Mouse (Mus musculus) MEL (cell line): ENCODE measurements around the gene Gm20388. TPM values are rescaled to one million over a fixed set of nuclear protein-coding genes. Genes with fewer than 3 reads are reported as not detected.

Experiments
- DNase-seq: peaks from one replicate; pipeline ENCODE4 v3.0.0; 2011; ENCODE audit warnings: low read depth, low spot score
- H3K27ac ChIP-seq: 2 replicates; pipeline ENCODE4 v1.5.1; 2012; ENCODE audit warnings: low read depth, mild to moderate bottlenecking, control low read depth, low read length, moderate library complexity; ENCODE audit not compliant: control insufficient read depth
- H3K27me3 ChIP-seq, 2 experiments: fragments of 150-350 bp in 1 of 2; sonication (generic) in 1 of 2; 2 replicates each; pipeline ENCODE4 v1.6.1; 2012; ENCODE audit warnings: low read length in 2 of 2, mild to moderate bottlenecking in 2 of 2, improper control_type of control experiment in 1 of 2, moderate library complexity in 1 of 2; ENCODE audit not compliant: insufficient read depth in 2 of 2, control insufficient read depth in 1 of 2
- H3K36me3 ChIP-seq, 2 experiments: 2 replicates each; pipeline ENCODE4 v1.6.1; 2012 to 2014; ENCODE audit warnings: low read length in 2 of 2, improper control_type of control experiment in 1 of 2, inconsistent platforms in 1 of 2, mild to moderate bottlenecking in 1 of 2; ENCODE audit not compliant: insufficient read depth in 2 of 2, control insufficient read depth in 1 of 2
- H3K4me1 ChIP-seq, 2 experiments: fragments of 150-350 bp in 1 of 2; sonication (generic) in 1 of 2; 2 replicates each; pipeline ENCODE4 v1.6.1; 2012; ENCODE audit warnings: low read length in 2 of 2, improper control_type of control experiment in 1 of 2, mild to moderate bottlenecking in 1 of 2; ENCODE audit not compliant: insufficient read depth in 2 of 2, control insufficient read depth in 1 of 2
- H3K4me3 ChIP-seq, 2 experiments: fragments of 150-350 bp in 1 of 2; sonication (generic) in 1 of 2; 2 replicates each; pipeline ENCODE4 v1.5.1; 2012; ENCODE audit warnings: low read depth in 2 of 2, low read length in 2 of 2, mild to moderate bottlenecking in 2 of 2, moderate library complexity in 2 of 2, control low read depth in 1 of 2, improper control_type of control experiment in 1 of 2; ENCODE audit not compliant: control insufficient read depth in 1 of 2, insufficient read depth in 1 of 2
- H3K79me2 ChIP-seq: 2 replicates; pipeline ENCODE4 v1.6.1; 2012; ENCODE audit warnings: mild to moderate bottlenecking, low read length, moderate library complexity; ENCODE audit not compliant: control insufficient read depth, poor library complexity, insufficient read depth
- H3K9ac ChIP-seq: 2 replicates; pipeline ENCODE4 v1.6.1; 2012; ENCODE audit warnings: low read depth, mild to moderate bottlenecking, control low read depth, low read length, moderate library complexity; ENCODE audit not compliant: control insufficient read depth, poor library complexity, severe bottlenecking
- H3K9me3 ChIP-seq: fragments of 150-350 bp; sonication (generic); replicated peaks from 2 replicates; pipeline ENCODE4 v1.6.1; 2012; ENCODE audit warnings: mild to moderate bottlenecking, low read length, improper control_type of control experiment, moderate library complexity; ENCODE audit not compliant: insufficient read depth
- BHLHE40 ChIP-seq: IDR thresholded peaks from 2 replicates; pipeline ENCODE4 v1.6.1; 2012; ENCODE audit warnings: low read depth, mild to moderate bottlenecking, inconsistent platforms, low read length, improper control_type of control experiment, borderline replicate concordance
- CHD1 ChIP-seq: IDR thresholded peaks from 2 replicates; pipeline ENCODE4 v1.6.1; 2012; ENCODE audit warnings: low read depth, mild to moderate bottlenecking, inconsistent platforms, low read length, improper control_type of control experiment
- CTCF ChIP-seq, 3 experiments: IDR thresholded peaks in 2 of 3; conservative IDR thresholded peaks in 1 of 3; 2 replicates each; pipeline ENCODE4 v1.5.1; 2011 to 2012; ENCODE audit warnings: low read length in 3 of 3, low read depth in 2 of 3, mild to moderate bottlenecking in 2 of 3, improper control_type of control experiment in 1 of 3, inconsistent platforms in 1 of 3, mixed read lengths in 1 of 3, moderate library complexity in 1 of 3; ENCODE audit not compliant: control insufficient read depth in 1 of 3, insufficient read depth in 1 of 3, poor library complexity in 1 of 3, severe bottlenecking in 1 of 3
- ETS1 ChIP-seq: IDR thresholded peaks from 2 replicates; pipeline ENCODE4 v1.6.1; 2012; ENCODE audit warnings: low read depth, mild to moderate bottlenecking, inconsistent platforms, low read length, improper control_type of control experiment, moderate library complexity
- JUND ChIP-seq: IDR thresholded peaks from 2 replicates; pipeline ENCODE4 v1.6.1; 2011; ENCODE audit warnings: low read depth, mild to moderate bottlenecking, improper control_type of control experiment, low read length
- KAT2A ChIP-seq: conservative IDR thresholded peaks from 2 replicates; pipeline ENCODE4 v1.6.1; 2012; ENCODE audit warnings: low read depth, low read length, improper control_type of control experiment, inconsistent platforms
- MAZ ChIP-seq: IDR thresholded peaks from 2 replicates; pipeline ENCODE4 v1.6.1; 2012; ENCODE audit warnings: low read depth, mild to moderate bottlenecking, inconsistent platforms, low read length, improper control_type of control experiment
- MEF2A ChIP-seq: IDR thresholded peaks from 2 replicates; pipeline ENCODE4 v1.6.1; 2014; ENCODE audit warnings: low read depth, mild to moderate bottlenecking, inconsistent platforms, low read length, improper control_type of control experiment; ENCODE audit not compliant: poor library complexity, insufficient replicate concordance, severe bottlenecking; ENCODE audit errors: extremely low read depth
- MXI1 ChIP-seq: IDR thresholded peaks from 2 replicates; pipeline ENCODE4 v1.6.1; 2011; ENCODE audit warnings: mild to moderate bottlenecking, low read depth, low read length, improper control_type of control experiment
- POLR2AphosphoS5 ChIP-seq: IDR thresholded peaks from 2 replicates; pipeline ENCODE4 v1.6.1; 2012; ENCODE audit warnings: low read depth, borderline replicate concordance, mild to moderate bottlenecking, inconsistent platforms, low read length, moderate library complexity, mixed read lengths
- RAD21 ChIP-seq: IDR thresholded peaks from 2 replicates; pipeline ENCODE4 v1.6.1; 2011; ENCODE audit warnings: mild to moderate bottlenecking, low read depth, low read length, improper control_type of control experiment
- RCOR1 ChIP-seq: IDR thresholded peaks from 2 replicates; pipeline ENCODE4 v1.6.1; 2012; ENCODE audit warnings: low read depth, mild to moderate bottlenecking, inconsistent platforms, low read length, improper control_type of control experiment
- SIN3A ChIP-seq: IDR thresholded peaks from 2 replicates; pipeline ENCODE4 v1.6.1; 2012; ENCODE audit warnings: low read length, improper control_type of control experiment, inconsistent platforms
- SMC3 ChIP-seq: IDR thresholded peaks from 2 replicates; pipeline ENCODE4 v1.6.1; 2011; ENCODE audit warnings: low read depth, low read length, improper control_type of control experiment
- TAL1 ChIP-seq: IDR thresholded peaks from 2 replicates; pipeline ENCODE4 v1.6.1; 2012; ENCODE audit warnings: mild to moderate bottlenecking, inconsistent platforms, low read length, moderate library complexity, mixed read lengths
- TCF12 ChIP-seq: IDR thresholded peaks from 2 replicates; pipeline ENCODE4 v1.6.1; 2014; ENCODE audit warnings: low read depth, mild to moderate bottlenecking, inconsistent platforms, low read length, improper control_type of control experiment, moderate library complexity
- UBTF ChIP-seq: IDR thresholded peaks from 2 replicates; pipeline ENCODE4 v1.6.1; 2012; ENCODE audit warnings: low read depth, mild to moderate bottlenecking, inconsistent platforms, low read length, improper control_type of control experiment, moderate library complexity, borderline replicate concordance; ENCODE audit not compliant: insufficient read depth
- USF1 ChIP-seq: IDR thresholded peaks from 2 replicates; pipeline ENCODE4 v1.6.1; 2014; ENCODE audit warnings: low read depth, mild to moderate bottlenecking, inconsistent platforms, low read length, improper control_type of control experiment, moderate library complexity
- ZC3H11A ChIP-seq: IDR thresholded peaks from 2 replicates; pipeline ENCODE4 v1.6.1; 2012; ENCODE audit warnings: low read depth, mild to moderate bottlenecking, inconsistent platforms, low read length, improper control_type of control experiment
- ZMIZ1 ChIP-seq: IDR thresholded peaks from 2 replicates; pipeline ENCODE4 v1.6.1; 2012; ENCODE audit warnings: low read depth, mild to moderate bottlenecking, inconsistent platforms, low read length, improper control_type of control experiment, moderate library complexity
- ZNF384 ChIP-seq: IDR thresholded peaks from 2 replicates; pipeline ENCODE4 v1.6.1; 2012; ENCODE audit warnings: low read depth, mild to moderate bottlenecking, inconsistent platforms, low read length, improper control_type of control experiment
- polyA plus RNA-seq, 2 experiments: library from polyadenylated mRNA; stranded (reverse) in 1 of 2; unstranded in 1 of 2; fragments of >175 nt in 1 of 2; fragments of >200 nt in 1 of 2; gene quantifications; 2 replicates each; pipeline versions ENCODE4 v1.2.1 to v1.2.4; 2012; ENCODE audit warnings: low replicate concordance in 2 of 2, low read depth in 1 of 2; ENCODE audit not compliant: insufficient read length in 2 of 2, insufficient read depth in 1 of 2, missing spikeins in 1 of 2
- total RNA-seq: library from RNA; depleted of rRNA; stranded (reverse); fragments of 300-350 nt; gene quantifications from 2 replicates; pipeline ENCODE4 v1.2.3, GENCODE M21; 2012

The Gm20388 gene
- total and polyA plus RNA-seq, 3 experiments, result 11.1 to 17.8 TPM; not detected in 1

- H3K9me3 ChIP-seq, result no peaks in the 10 kb centered on the region
- H3K9ac ChIP-seq, result peak overlapping the region; percentile 89
- H3K27me3 ChIP-seq, result no peaks in the 10 kb centered on the region
- TF ChIP-seq SMC3 (peak; percentile 22; the same call in 1 of the 2 replicates), ZC3H11A (0 out of 2 replicates have a peak, but pooled peaks have one; percentile 8), BHLHE40 (peak; percentile 17; the same call in 1 of the 2 replicates), CTCF (IDR thresholded peaks at IDR 0.05 in 2 of 3, conservative IDR thresholded peaks at IDR 0.05 in 1 of 3; ENCODE audit: control insufficient read depth in 1 of 3, insufficient read depth in 1 of 3, low read depth in 2 of 3, low read length in 3 of 3, poor library complexity in 1 of 3, severe bottlenecking in 1 of 3) (peak; percentile 29 to 54 (median 44)), ETS1 (no peak), USF1 (peak; percentile 75)
- H3K36me3 ChIP-seq, result peaks cover 2 to 20% of the 10 kb centered on the region in 2 experiments; a peak in 2 of 4 replicates
- peaks cover 10 to 24% of the 10 kb centered on the region in 2 experiments for H3K4me1 ChIP-seq
- H3K79me2 ChIP-seq, result peaks cover 27% of the 10 kb centered on the region
- peak; percentile 83 for DNase-seq
- H3K27ac ChIP-seq, result no peak overlapping the region; the same call in 1 of the 2 replicates
- H3K4me3 ChIP-seq, result peak overlapping the region; percentile 82 to 92
These were observed 1680.8 kb downstream of the Gm20388 start for GRCm38 (mm10) chr8:121591178-121592066.

DNA sequence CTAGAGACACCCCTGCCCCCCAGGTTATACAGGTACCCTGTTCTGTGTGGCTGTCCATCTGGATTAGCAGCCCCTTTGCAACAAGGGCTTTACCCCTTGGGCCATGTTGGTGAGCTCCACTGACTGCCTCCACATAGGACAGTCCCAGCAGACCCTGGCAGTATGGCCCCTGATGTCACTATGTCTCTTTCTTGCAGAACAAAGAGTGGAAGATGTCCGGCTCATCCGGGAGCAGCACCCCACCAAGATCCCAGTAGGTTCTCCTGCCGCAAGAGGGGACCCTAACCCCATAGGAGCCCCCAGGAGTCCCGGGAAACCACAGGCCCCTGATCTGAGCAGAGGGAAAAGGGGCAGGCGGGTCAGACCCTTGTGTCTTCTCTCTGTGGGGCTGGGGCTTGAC, 1682.7 kb downstream of the Gm20388 start:
- Histone ChIP-seq H3K4me1 (peaks cover 10 to 24% of the 10 kb centered on the region in 2 experiments), H3K27me3 (no peaks in the 10 kb centered on the region), H3K27ac (no peak overlapping the region), H3K79me2 (peaks cover 27% of the 10 kb centered on the region), H3K36me3 (peaks cover 2 to 20% of the 10 kb centered on the region in 2 experiments; a peak in 2 of 4 replicates), H3K9ac (no peak overlapping the region), H3K9me3 (no peaks in the 10 kb centered on the region), H3K4me3 (no peak overlapping the region)
- no peak for DNase-seq
- TF ChIP-seq ZMIZ1 (no peak), TAL1 (no peak), SMC3 (no peak), JUND (no peak), MEF2A (no peak), MXI1 (no peak), TCF12 (no peak), POLR2AphosphoS5 (no peak), UBTF (no peak), KAT2A (no peak), MAZ (no peak), CTCF (IDR thresholded peaks at IDR 0.05 in 2 of 3, conservative IDR thresholded peaks at IDR 0.05 in 1 of 3; ENCODE audit: control insufficient read depth in 1 of 3, insufficient read depth in 1 of 3, low read depth in 2 of 3, low read length in 3 of 3, poor library complexity in 1 of 3, severe bottlenecking in 1 of 3) (no peak), RAD21 (no peak), SIN3A (no peak), CHD1 (no peak), USF1 (no peak), ZNF384 (no peak), RCOR1 (no peak), ETS1 (no peak)
